Mouse (Mus musculus) NIH3T3 (cell line): ENCODE results near the gene Pdpn.

Source experiments
- DNase-seq: peaks from one replicate; pipeline ENCODE4 v3.0.0-alpha.2; 2012; ENCODE audit warnings: low read depth

Gene Pdpn

GRCm38 (mm10) chr4:143239615-143240201 is 59.7 kb downstream of the Pdpn start:
- DNase-seq = no peak

- DNase-seq = no peak
Measured at GRCm38 (mm10) chr4:143239117-143239516, 60.2 kb downstream of the Pdpn start.

GRCm38 (mm10) chr4:143238241-143239031 is 60.9 kb downstream of the Pdpn start:
- peak; percentile 74 for DNase-seq

- no peak for DNase-seq
Measured at GRCm38 (mm10) chr4:143231790-143232422, 67.5 kb downstream of the Pdpn start.

GRCm38 (mm10) chr4:143231110-143231509 is 68.3 kb downstream of the Pdpn start:
- peak; percentile 59 for DNase-seq

GRCm38 (mm10) chr4:143227976-143228375 is 71.4 kb downstream of the Pdpn start:
- DNase-seq = no peak

- DNase-seq = no peak
Measured at GRCm38 (mm10) chr4:143225886-143226285, 73.5 kb downstream of the Pdpn start.

GRCm38 (mm10) chr4:143219316-143219751 is 80.0 kb downstream of the Pdpn start:
- DNase-seq = no peak

- DNase-seq = no peak
Measured at GRCm38 (mm10) chr4:143218858-143219257, 80.5 kb downstream of the Pdpn start.
